48 mouse cellular contexts compared by ENCODE assay signal in the genomic region with DNA sequence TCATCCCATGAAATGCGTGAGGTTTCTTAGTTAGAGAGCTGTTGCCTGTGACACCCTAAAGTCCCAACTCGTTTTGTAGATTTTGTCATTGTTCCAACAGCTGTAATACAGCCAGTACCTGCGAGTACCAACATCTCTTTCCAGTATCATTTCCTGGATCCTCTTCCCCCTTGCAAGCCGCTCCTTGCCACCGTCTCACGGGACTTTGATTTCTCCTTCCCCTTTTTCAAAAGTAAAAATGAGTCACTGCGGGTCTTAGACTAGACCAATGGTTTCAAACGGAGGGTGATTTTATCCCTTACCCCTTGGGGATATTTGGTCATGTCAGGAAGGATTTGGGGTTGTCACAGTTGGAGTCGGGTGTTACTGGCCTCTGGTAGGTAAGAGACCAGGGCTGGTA. TPM values are rescaled to one million over a fixed set of nuclear protein-coding genes. Genes with fewer than 3 reads are reported as not detected.
"Had no signal": no experiment of that assay in that cellular context is flagged by ENCODE, and none has a peak within 500 bp of the region (broad histone marks: within the 10 kb centered on the region; RNA-seq: fewer than 3 reads in every experiment).

No protein-coding gene starts in this region.

- H3K27me3 ChIP-seq: hindbrain, embryonic 12.5 days; hindbrain, embryonic 13.5 days; hindbrain, embryonic 15.5 days; kidney, embryonic 15.5 days had no signal

- H3K4me2 ChIP-seq: heart, embryonic 11.5 days; heart, embryonic 12.5 days; heart, embryonic 13.5 days; heart, embryonic 15.5 days; hindbrain, embryonic 12.5 days; hindbrain, embryonic 13.5 days; hindbrain, embryonic 14.5 days; hindbrain, embryonic 15.5 days; intestine, embryonic 15.5 days; kidney, embryonic 15.5 days had no signal

- DNase-seq: heart, postnatal 10 days; heart, postnatal 14 days; heart, postnatal 4 days; kidney, adult 11 months; kidney, adult 18-20 months; kidney, adult 2 months; kidney, adult 8-10 months; kidney, adult 9 months; kidney, postnatal 10 days; kidney, postnatal 14 days; kidney, postnatal 36 days; kidney, postnatal 4 days; layer of hippocampus, adult 9-11 months; layer of hippocampus, postnatal 36 days had no signal

- H3K9me3 ChIP-seq: heart, embryonic 15.5 days; hindbrain, embryonic 12.5 days; hindbrain, embryonic 13.5 days; hindbrain, embryonic 15.5 days; intestine, embryonic 15.5 days had no signal

- H3K4me1 ChIP-seq: heart, embryonic 15.5 days; hindbrain, embryonic 12.5 days; hindbrain, embryonic 13.5 days; hindbrain, embryonic 15.5 days; intestine, embryonic 15.5 days; kidney, embryonic 15.5 days had no signal

- H3K4me3 ChIP-seq: heart, embryonic 10.5 days; heart, embryonic 12.5 days; heart, embryonic 13.5 days; heart, embryonic 15.5 days; hindbrain, embryonic 10.5 days; hindbrain, embryonic 12.5 days; hindbrain, embryonic 13.5 days; hindbrain, embryonic 15.5 days; intestine, embryonic 15.5 days; kidney, embryonic 15.5 days; layer of hippocampus, adult 2 months; left cerebral cortex, adult 2 months had no signal

- ATAC-seq: hindbrain, embryonic 16.5 days; hindbrain, postnatal 0 days; inflammation-experienced regulatory T-cells, adult 6 months; intestine, embryonic 15.5 days; intestine, embryonic 16.5 days; intestine, postnatal 0 days had no signal

- H3K27ac ChIP-seq: heart, embryonic 10.5 days; heart, embryonic 13.5 days; heart, embryonic 15.5 days; hindbrain, embryonic 10.5 days; hindbrain, embryonic 12.5 days; hindbrain, embryonic 13.5 days; hindbrain, embryonic 14.5 days; hindbrain, embryonic 15.5 days; hindbrain, postnatal 0 days; intestine, embryonic 15.5 days; kidney, embryonic 15.5 days; kidney, postnatal 0 days; layer of hippocampus, adult 2 months; left cerebral cortex, adult 2 months had no signal

- H3K36me3 ChIP-seq: heart, embryonic 10.5 days; heart, embryonic 12.5 days; heart, embryonic 13.5 days; heart, embryonic 15.5 days; hindbrain, embryonic 10.5 days; hindbrain, embryonic 12.5 days; hindbrain, embryonic 13.5 days; hindbrain, embryonic 15.5 days; intestine, embryonic 15.5 days; kidney, embryonic 15.5 days had no signal

- H3K9ac ChIP-seq: heart, embryonic 12.5 days; heart, embryonic 13.5 days; heart, embryonic 15.5 days; hindbrain, embryonic 12.5 days; hindbrain, embryonic 13.5 days; hindbrain, embryonic 14.5 days; hindbrain, embryonic 15.5 days; intestine, embryonic 15.5 days; kidney, embryonic 15.5 days had no signal

RNA-seq across cellular contexts. Expression of a gene that starts 56.5 kb away (rescaled TPM):
- total RNA-seq: heart, postnatal 10 days; heart, postnatal 14 days; heart, postnatal 25 days; hematopoietic stem cell, adult 5-6 weeks; hindbrain, postnatal 0 days; layer of hippocampus, adult 18-20 months; layer of hippocampus, adult 2 months; layer of hippocampus, adult 8-10 months; layer of hippocampus, postnatal 10 days; layer of hippocampus, postnatal 14 days; layer of hippocampus, postnatal 25 days; layer of hippocampus, postnatal 36 days; left cerebral cortex, adult 18-20 months; left cerebral cortex, adult 2 months had no signal
- polyA plus RNA-seq: heart, embryonic 12.5 days; heart, embryonic 13.5 days; heart, embryonic 14.5 days; heart, embryonic 15.5 days; heart, embryonic 16.5 days; hindbrain, embryonic 13.5 days; hindbrain, embryonic 14.5 days; hindbrain, embryonic 15.5 days; hindbrain, embryonic 16.5 days; hindbrain, postnatal 0 days; inflammation-experienced regulatory T-cells, adult 6 months; intestine, embryonic 14.5 days; intestine, embryonic 15.5 days; intestine, embryonic 16.5 days; intestine, postnatal 0 days; kidney, adult 2 months; kidney, embryonic 14.5 days; kidney, embryonic 15.5 days; kidney, embryonic 16.5 days; kidney, postnatal 0 days; large intestine, adult 2 months had no signal
